Mouse (Mus musculus) induced T-regulatory cell, adult 2 months (primary cell): ENCODE results near the gene Stam2.

Experiments used
- DNase-seq: peaks from one replicate; pipeline ENCODE4 v3.0.0-alpha.2; 2012; ENCODE audit warnings: low read depth

Stam2 gene

GRCm38 (mm10) chr2:52720231-52721025 is 21.7 kb downstream of the Stam2 start:
- DNase-seq: no peak

- no peak for DNase-seq
Measured at GRCm38 (mm10) chr2:52717076-52717475, 25.0 kb downstream of the Stam2 start.

- DNase-seq: no peak
Measured at GRCm38 (mm10) chr2:52715538-52715937, 26.5 kb downstream of the Stam2 start.

- DNase-seq: no peak
Measured at GRCm38 (mm10) chr2:52714111-52714510, 28.0 kb downstream of the Stam2 start.

GRCm38 (mm10) chr2:52710804-52711203 is 31.3 kb downstream of the Stam2 start:
- no peak for DNase-seq

- no peak for DNase-seq
Measured at GRCm38 (mm10) chr2:52709417-52709816, 32.7 kb downstream of the Stam2 start.

- no peak for DNase-seq
Measured at GRCm38 (mm10) chr2:52701368-52702036, 40.6 kb downstream of the Stam2 start.

GRCm38 (mm10) chr2:52700352-52700751 is 41.7 kb downstream of the Stam2 start:
- DNase-seq: no peak

- no peak for DNase-seq
Measured at GRCm38 (mm10) chr2:52694604-52695003, 47.5 kb downstream of the Stam2 start.

GRCm38 (mm10) chr2:52691745-52692144 is 50.3 kb downstream of the Stam2 start:
- DNase-seq: no peak

- DNase-seq: no peak
Measured at GRCm38 (mm10) chr2:52686601-52687000, 55.5 kb downstream of the Stam2 start.

GRCm38 (mm10) chr2:52677589-52677988 is 64.5 kb downstream of the Stam2 start:
- no peak for DNase-seq

GRCm38 (mm10) chr2:52676913-52677303 is 65.2 kb downstream of the Stam2 start:
- peak; percentile 5 for DNase-seq

GRCm38 (mm10) chr2:52676023-52676912 is 65.8 kb downstream of the Stam2 start, which contains the start of gene Cacnb4:
TSS of gene Cacnb4 (minus strand) at chr2:52676831.
- DNase-seq: peak; percentile 31

GRCm38 (mm10) chr2:52675278-52675987 is 66.6 kb downstream of the Stam2 start:
- DNase-seq: peak; percentile 19

- DNase-seq: no peak
Measured at GRCm38 (mm10) chr2:52674886-52675277, 67.2 kb downstream of the Stam2 start.

GRCm38 (mm10) chr2:52673172-52673571 is 68.9 kb downstream of the Stam2 start:
- DNase-seq: no peak

- no peak for DNase-seq
Measured at GRCm38 (mm10) chr2:52670733-52671132, 71.3 kb downstream of the Stam2 start.

- DNase-seq: no peak
Measured at GRCm38 (mm10) chr2:52668480-52668879, 73.6 kb downstream of the Stam2 start.

GRCm38 (mm10) chr2:52656722-52657121 is 85.4 kb downstream of the Stam2 start:
- no peak for DNase-seq

GRCm38 (mm10) chr2:52654541-52654940 is 87.5 kb downstream of the Stam2 start:
- DNase-seq: no peak

GRCm38 (mm10) chr2:52651547-52651946 is 90.5 kb downstream of the Stam2 start:
- DNase-seq: no peak
